8 mouse cellular contexts compared by ENCODE assay signal in the genomic region with DNA sequence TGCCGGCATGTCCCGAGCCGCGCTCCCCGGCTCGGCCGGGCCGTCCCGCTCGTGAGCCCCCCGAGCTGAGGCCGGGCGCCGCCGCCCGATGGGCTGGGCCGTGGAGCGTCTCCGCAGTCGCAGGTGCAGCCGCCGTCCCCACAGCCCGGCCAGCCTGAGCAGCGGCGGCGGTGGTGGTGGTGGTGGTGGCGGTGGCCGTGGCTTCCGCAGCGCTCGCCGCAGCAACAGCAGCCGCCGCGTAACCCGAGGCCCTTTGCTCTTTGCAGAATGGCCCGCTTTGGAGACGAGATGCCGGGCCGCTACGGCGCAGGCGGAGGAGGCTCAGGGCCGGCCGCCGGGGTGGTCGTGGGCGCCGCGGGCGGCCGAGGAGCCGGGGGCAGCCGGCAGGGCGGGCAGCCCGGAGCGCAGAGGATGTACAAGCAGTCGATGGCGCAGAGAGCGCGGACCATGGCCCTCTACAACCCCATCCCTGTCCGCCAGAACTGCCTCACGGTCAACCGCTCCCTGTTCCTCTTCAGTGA. TPM values are rescaled to one million over a fixed set of nuclear protein-coding genes. Genes with fewer than 3 reads are reported as not detected.
A peak's percentile ranks its signal among the peaks of the same experiment; 100 is the strongest.
DNase-seq lines count a peak whose midpoint lies in the region; ATAC-seq and TF ChIP-seq lines count a peak whose summit lies in the region.

No protein-coding gene starts in this region.

- H3K9me3 ChIP-seq in CH12.LX (replicated peaks; ENCODE audit: low read length): peaks cover 16% of the 10 kb centered on the region
- H3K9me3 ChIP-seq in heart, embryonic 16.5 days (replicated peaks; ENCODE audit: control insufficient read depth, low read length): peaks cover 8% of the 10 kb centered on the region
- no peaks in the 10 kb centered on the region for H3K9me3 ChIP-seq in limb, embryonic 14.5 days (ENCODE audit: control insufficient read depth, low read length)
- H3K9me3 ChIP-seq in neural tube, embryonic 13.5 days: no peaks in the 10 kb centered on the region

- no peak overlapping the region for H3K9ac ChIP-seq in CH12.LX (ENCODE audit: insufficient read depth, low read depth)
- peak overlapping the region; percentile 71 for H3K9ac ChIP-seq in heart, embryonic 16.5 days (ENCODE audit: low read length)
- H3K9ac ChIP-seq in limb, embryonic 14.5 days (ENCODE audit: low read depth, low read length, severe bottlenecking): peak overlapping the region; percentile 43; the same call in 1 of the 2 replicates
- H3K9ac ChIP-seq in neural tube, embryonic 13.5 days: peak overlapping the region; percentile 94

- TF ChIP-seq CTCF in cerebellum, adult 2 months (IDR thresholded peaks at IDR 0.05; ENCODE audit: borderline replicate concordance, insufficient read depth, low read depth, low read length): no peak
- no peak for TF ChIP-seq CTCF in CH12.LX (conservative IDR thresholded peaks at IDR 0.05 in 1 of 2, IDR thresholded peaks at IDR 0.05 in 1 of 2; ENCODE audit: low read depth in 2 of 2, low read length in 2 of 2)
- no peak for TF ChIP-seq CTCF in cortical plate, adult 2 months (IDR thresholded peaks at IDR 0.05; ENCODE audit: extremely low read depth, insufficient read depth, low read length)

- H3K36me3 ChIP-seq in CH12.LX (replicated peaks in 1 of 2; ENCODE audit: control insufficient read depth in 1 of 2, insufficient read depth in 1 of 2, low read length in 1 of 2): no peaks in the 10 kb centered on the region
- H3K36me3 ChIP-seq in heart, embryonic 16.5 days (ENCODE audit: control insufficient read depth, insufficient read depth): no peaks in the 10 kb centered on the region
- H3K36me3 ChIP-seq in limb, embryonic 14.5 days (ENCODE audit: control insufficient read depth, insufficient read depth, low read length): no peaks in the 10 kb centered on the region
- peaks cover 17% of the 10 kb centered on the region for H3K36me3 ChIP-seq in neural tube, embryonic 13.5 days

- H3K79me2 ChIP-seq in CH12.LX (replicated peaks; ENCODE audit: control insufficient read depth, extremely low read depth, insufficient read depth, poor library complexity, severe bottlenecking): no peaks in the 10 kb centered on the region

- H3K27ac ChIP-seq in cerebellum, adult 2 months (ENCODE audit: insufficient read depth, low read length): peak overlapping the region; percentile 80
- no peak overlapping the region for H3K27ac ChIP-seq in CH12.LX (ENCODE audit: insufficient read depth, low read depth)
- H3K27ac ChIP-seq in cortical plate, adult 2 months (ENCODE audit: insufficient read depth, low read length): peak overlapping the region; percentile 97
- H3K27ac ChIP-seq in heart, embryonic 16.5 days (ENCODE audit: low read length): no peak overlapping the region
- no peak overlapping the region for H3K27ac ChIP-seq in limb, embryonic 14.5 days (replicated peaks; ENCODE audit: low read depth, low read length)
- peak overlapping the region; percentile 92 for H3K27ac ChIP-seq in neural tube, embryonic 13.5 days (replicated peaks)

- WGBS in cerebellum, adult 2 months: under 1% methylated on average over 57 of the region's 64 CpGs
- WGBS in heart, embryonic 16.5 days: under 1% methylated on average over 58 of the region's 64 CpGs
- under 1% methylated on average over 34 of the region's 64 CpGs for WGBS in limb, embryonic 14.5 days
- under 1% methylated on average over 25 of the region's 64 CpGs for WGBS in neural tube, embryonic 13.5 days

- no peak for TF ChIP-seq EP300 in CH12.LX (IDR thresholded peaks at IDR 0.05; ENCODE audit: low read length)

- peak; percentile 66 for ATAC-seq in heart, embryonic 16.5 days (replicated peaks; ENCODE audit: extremely low read depth, insufficient read depth, low FRiP score)
- ATAC-seq in limb, embryonic 14.5 days (ENCODE audit: low FRiP score, low read depth): no peak; the same call in 1 of the 2 replicates
- peak; percentile 57 for ATAC-seq in neural tube, embryonic 13.5 days (ENCODE audit: low read depth)

- in situ Hi-C loops in CH12.LX (cut with MboI; ENCODE audit: low pct_ligation_motif_present, low pct_unique_long_range_greater_than_20kb, low sequenced_read_pairs): no loop called here

- peak; percentile 69 to 80 for DNase-seq in cerebellum, adult 2 months
- DNase-seq in cerebellum, adult 9-10 months: no peak
- DNase-seq in CH12.LX (ENCODE audit: extremely low read depth): no peak
- no peak for DNase-seq in limb, embryonic 14.5 days (ENCODE audit: low spot score)
- DNase-seq in thymus, postnatal 25 days: no peak

- H3K4me1 ChIP-seq in cerebellum, adult 2 months (ENCODE audit: control insufficient read depth, insufficient read depth, low read length): peaks cover 23% of the 10 kb centered on the region
- H3K4me1 ChIP-seq in CH12.LX (ENCODE audit: control insufficient read depth in 1 of 2, insufficient read depth in 2 of 2): no peaks in the 10 kb centered on the region
- peaks cover 11% of the 10 kb centered on the region for H3K4me1 ChIP-seq in cortical plate, adult 2 months (ENCODE audit: control insufficient read depth, insufficient read depth, low read length)
- H3K4me1 ChIP-seq in heart, embryonic 16.5 days (ENCODE audit: control insufficient read depth, insufficient read depth, low read length): peaks cover 4% of the 10 kb centered on the region
- peaks cover 6% of the 10 kb centered on the region; the same call in 1 of the 2 replicates for H3K4me1 ChIP-seq in limb, embryonic 14.5 days (ENCODE audit: control insufficient read depth, insufficient read depth, low read length)
- peaks cover 39% of the 10 kb centered on the region for H3K4me1 ChIP-seq in neural tube, embryonic 13.5 days (replicated peaks)

- peak overlapping the region; percentile 64 for H3K4me3 ChIP-seq in cerebellum, adult 2 months (replicated peaks; ENCODE audit: insufficient read depth, low read depth, low read length)
- H3K4me3 ChIP-seq in CH12.LX (replicated peaks in 1 of 3; ENCODE audit: low read depth in 2 of 3, low read length in 2 of 3, poor library complexity in 1 of 3): no peak overlapping the region
- H3K4me3 ChIP-seq in cortical plate, adult 2 months (ENCODE audit: insufficient read depth, low read length): peak overlapping the region; percentile 97
- H3K4me3 ChIP-seq in heart, embryonic 16.5 days (ENCODE audit: low read length): peak overlapping the region; percentile 71
- H3K4me3 ChIP-seq in limb, embryonic 14.5 days (replicated peaks; ENCODE audit: low read length): peak overlapping the region; percentile 55
- H3K4me3 ChIP-seq in neural tube, embryonic 13.5 days: peak overlapping the region; percentile 70

- no peak for TF ChIP-seq POLR2A in cerebellum, adult 2 months (IDR thresholded peaks at IDR 0.05; ENCODE audit: borderline replicate concordance, insufficient read depth, low read length)
- TF ChIP-seq POLR2A in CH12.LX (IDR thresholded peaks at IDR 0.05; ENCODE audit: low read depth, low read length): no peak
- TF ChIP-seq POLR2A in cortical plate, adult 2 months (IDR thresholded peaks at IDR 0.05; ENCODE audit: extremely low read depth, insufficient read depth, low read length): no peak
- no peak for TF ChIP-seq POLR2A in limb, embryonic 14.5 days (IDR thresholded peaks at IDR 0.05; ENCODE audit: borderline replicate concordance, extremely low read depth, insufficient read depth, insufficient read length)

- dilution Hi-C loops in CH12.LX (cut with MboI; ENCODE audit: extremely low pct_ligation_motif_present, extremely low pct_unique_long_range_greater_than_20kb, low sequenced_read_pairs): no loop called here

- peak overlapping the region; percentile 41; the same call in 1 of the 2 replicates for H3K4me2 ChIP-seq in CH12.LX (ENCODE audit: insufficient read depth, low read depth, poor library complexity, severe bottlenecking)
- H3K4me2 ChIP-seq in heart, embryonic 16.5 days (ENCODE audit: low read depth, low read length): peak overlapping the region; percentile 99
- peak overlapping the region; percentile 96 for H3K4me2 ChIP-seq in limb, embryonic 14.5 days (replicated peaks; ENCODE audit: low read depth, low read length, severe bottlenecking)
- peak overlapping the region; percentile 80 for H3K4me2 ChIP-seq in neural tube, embryonic 13.5 days

- TF ChIP-seq RAD21 in CH12.LX (IDR thresholded peaks at IDR 0.05; ENCODE audit: low read depth, low read length): no peak

- no peaks in the 10 kb centered on the region for H3K27me3 ChIP-seq in cerebellum, adult 2 months (ENCODE audit: control insufficient read depth, insufficient read depth, low read length)
- peaks cover 79% of the 10 kb centered on the region for H3K27me3 ChIP-seq in CH12.LX (replicated peaks)
- H3K27me3 ChIP-seq in heart, embryonic 16.5 days (ENCODE audit: control insufficient read depth, insufficient read depth, low read length): peaks cover 58% of the 10 kb centered on the region
- peaks cover 56% of the 10 kb centered on the region for H3K27me3 ChIP-seq in limb, embryonic 14.5 days (ENCODE audit: control insufficient read depth, insufficient read depth, low read length)
- no peaks in the 10 kb centered on the region for H3K27me3 ChIP-seq in neural tube, embryonic 13.5 days

TF ChIP-seq in CH12.LX, 34 proteins besides CTCF, POLR2A, EP300 and RAD21:
- no peak for TF ChIP-seq NELFE (IDR thresholded peaks at IDR 0.05; ENCODE audit: low read depth, low read length)
- TF ChIP-seq ZNF384 (IDR thresholded peaks at IDR 0.05; ENCODE audit: low read depth, low read length): no peak
- TF ChIP-seq CHD2 (IDR thresholded peaks at IDR 0.05; ENCODE audit: low read length): no peak
- TF ChIP-seq UBTF (IDR thresholded peaks at IDR 0.05; ENCODE audit: low read depth, low read length): 0 out of 2 replicates have a peak, but pooled peaks have one; percentile 7
- no peak for TF ChIP-seq CHD1 (IDR thresholded peaks at IDR 0.05; ENCODE audit: low read depth, low read length)

RNA-seq across cellular contexts. Expression of gene Cacna1a, which starts 27.2 kb away (rescaled TPM):
- 220 and 260 TPM in 2 replicates for polyA plus RNA-seq in cerebellum, adult 2 months (2012; rRNA removed)
- total RNA-seq in CH12.LX (2012; rRNA removed) (6.9 and 9.1 TPM in 2 replicates), CH12.LX (2014; rRNA removed) (2.6 and 2.7 TPM in 2 replicates)
- polyA plus RNA-seq in CH12.LX (2012; ENCODE audit: insufficient read length, low read depth): 8.2 and 9.4 TPM in 2 replicates
- 140 and 142 TPM in 2 replicates for polyA plus RNA-seq in cortical plate, adult 2 months (2012; rRNA removed)
- 6.9 and 8.9 TPM in 2 replicates for polyA plus RNA-seq in heart, embryonic 16.5 days (2015; fragmentation: Nextera tagmentation; extraction: Ambion mirVana)
- polyA plus RNA-seq in limb, embryonic 14.5 days (2012; rRNA removed): 20.1 and 24.3 TPM in 2 replicates
- 6.8 and 8.7 TPM in 2 replicates for polyA plus RNA-seq in limb, embryonic 14.5 days (2014; fragmentation: Nextera tagmentation; extraction: Ambion mirVana)
- polyA plus RNA-seq in neural tube, embryonic 13.5 days (2015; fragmentation: Nextera tagmentation; extraction: Ambion mirVana): 20.0 and 25.2 TPM in 2 replicates

Comparison
In these comparisons a context has a peak if more than half of its experiments do, and no peak if none do; other contexts are left out.
1. DNase-seq: peak in cerebellum, adult 2 months (2 of 2); none in cerebellum, adult 9-10 months (single experiment), CH12.LX (single experiment), limb, embryonic 14.5 days (single experiment) and thymus, postnatal 25 days (single experiment).
2. H3K27ac ChIP-seq: peak in cerebellum, adult 2 months (single experiment), cortical plate, adult 2 months (single experiment) and neural tube, embryonic 13.5 days (single experiment); none in CH12.LX (single experiment), heart, embryonic 16.5 days (single experiment) and limb, embryonic 14.5 days (single experiment).
3. H3K4me3 ChIP-seq: peak in cerebellum, adult 2 months (single experiment), cortical plate, adult 2 months (single experiment), heart, embryonic 16.5 days (single experiment), limb, embryonic 14.5 days (single experiment) and neural tube, embryonic 13.5 days (single experiment); none in CH12.LX (0 of 3).
4. H3K4me2 ChIP-seq: peak in every context shown above with its lines; median percentile 99 in heart, embryonic 16.5 days; 96 in limb, embryonic 14.5 days; 80 in neural tube, embryonic 13.5 days; 41 in CH12.LX.